Mouse (Mus musculus) E14TG2a.4 (cell line): ENCODE measurements around the gene Itgb5.

Experiments used
- H3K27me3 ChIP-seq: 2 replicates; pipeline ENCODE4 v1.6.1; 2014; ENCODE audit warnings: low read length, control low read depth; ENCODE audit not compliant: insufficient read depth
- H3K36me3 ChIP-seq: 2 replicates; pipeline ENCODE4 v1.6.1; 2014; ENCODE audit warnings: low read length, control low read depth; ENCODE audit not compliant: insufficient read depth
- H3K4me1 ChIP-seq: replicated peaks from 2 replicates; pipeline ENCODE4 v1.6.1; 2014; ENCODE audit warnings: low read depth, low read length, control low read depth
- H3K4me3 ChIP-seq: replicated peaks from 2 replicates; pipeline ENCODE4 v1.5.1; 2014; ENCODE audit warnings: mild to moderate bottlenecking, low read length
- H3K9me3 ChIP-seq: 2 replicates; pipeline ENCODE4 v1.6.1; 2014; ENCODE audit warnings: low read length, control low read depth
- CTCF ChIP-seq: conservative IDR thresholded peaks from 2 replicates; pipeline ENCODE4 v1.5.1; 2014; ENCODE audit warnings: low read length
- NANOG ChIP-seq: IDR thresholded peaks from 2 replicates; pipeline ENCODE4 v1.6.1; 2014; ENCODE audit warnings: borderline replicate concordance, low read length, mixed read lengths
- POU5F1 ChIP-seq: IDR thresholded peaks from 2 replicates; pipeline ENCODE4 v1.6.1; 2014; ENCODE audit warnings: low read length, borderline replicate concordance

Gene Itgb5

DNA sequence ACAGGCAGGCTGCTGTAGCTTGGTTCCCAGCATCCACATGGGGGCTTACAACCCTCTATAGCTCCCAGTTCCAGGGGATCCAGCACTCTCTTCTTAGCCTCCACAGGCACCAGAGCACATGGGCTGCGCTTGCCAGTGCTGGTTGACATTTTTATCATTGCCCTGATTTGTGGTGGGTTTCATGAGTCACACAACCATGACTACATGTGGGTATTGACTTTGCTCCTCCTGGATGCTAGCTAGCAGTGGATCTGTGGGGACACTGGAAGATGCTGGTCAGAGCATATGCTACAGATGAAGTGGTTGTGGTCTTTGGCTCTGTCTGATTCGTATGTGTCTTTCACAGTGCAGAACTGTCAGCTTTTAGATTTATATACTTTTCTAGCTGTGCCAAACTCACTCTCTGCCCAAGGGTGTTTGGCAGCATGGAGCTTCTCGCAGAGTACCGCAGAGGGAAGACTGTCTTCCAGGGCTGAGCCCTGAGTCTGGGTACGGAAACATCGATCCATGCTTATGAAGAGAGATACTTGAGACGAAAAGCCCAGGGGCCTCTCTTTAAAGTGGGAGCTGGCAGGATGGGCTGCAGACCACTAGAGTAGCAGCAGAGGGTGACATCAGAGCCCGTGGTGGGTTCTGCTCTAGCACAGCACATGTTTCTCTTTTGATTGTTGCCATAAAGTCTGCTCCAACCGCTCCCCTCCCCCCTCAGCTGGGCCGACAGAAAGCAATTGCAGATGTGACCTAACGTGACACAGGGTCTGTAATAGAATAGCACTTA, 74.4 kb downstream of the Itgb5 start:
- Histone ChIP-seq H3K4me3 (no peak overlapping the region), H3K27me3 (no peaks in the 10 kb centered on the region), H3K36me3 (peaks cover 9% of the 10 kb centered on the region; the same call in 1 of the 2 replicates), H3K4me1 (no peaks in the 10 kb centered on the region), H3K9me3 (no peaks in the 10 kb centered on the region)
- TF ChIP-seq POU5F1: no peak
- TF ChIP-seq CTCF: no peak
- no peak for TF ChIP-seq NANOG

GRCm38 (mm10) chr16:33904553-33904952, 75.1 kb downstream of the Itgb5 start:
- TF ChIP-seq NANOG (no peak), CTCF (no peak), POU5F1 (no peak)
- Histone ChIP-seq H3K4me3 (no peak overlapping the region), H3K4me1 (no peaks in the 10 kb centered on the region), H3K27me3 (no peaks in the 10 kb centered on the region), H3K36me3 (peaks cover 5% of the 10 kb centered on the region; the same call in 1 of the 2 replicates), H3K9me3 (no peaks in the 10 kb centered on the region)

DNA sequence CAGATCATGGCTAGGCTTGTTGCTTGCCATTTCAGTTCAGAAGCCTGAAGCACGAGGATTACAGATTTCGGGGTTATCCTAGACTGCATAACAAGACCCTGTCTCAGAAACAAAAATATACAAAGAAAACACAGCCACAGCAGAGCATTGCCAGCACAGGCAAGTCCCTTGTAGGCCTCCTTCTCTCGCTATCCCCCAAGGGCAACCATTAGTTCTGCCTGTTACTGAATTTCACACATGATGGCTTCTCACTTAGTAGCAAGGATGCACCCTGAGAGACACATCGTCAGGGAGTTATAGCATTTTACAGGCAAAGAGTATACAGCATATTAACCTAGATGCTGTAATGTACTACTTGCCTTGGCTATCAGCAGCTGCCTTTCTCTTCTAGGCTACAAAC, 78.8 kb downstream of the Itgb5 start:
- TF ChIP-seq POU5F1: no peak
- TF ChIP-seq NANOG: no peak
- no peak for TF ChIP-seq CTCF

DNA sequence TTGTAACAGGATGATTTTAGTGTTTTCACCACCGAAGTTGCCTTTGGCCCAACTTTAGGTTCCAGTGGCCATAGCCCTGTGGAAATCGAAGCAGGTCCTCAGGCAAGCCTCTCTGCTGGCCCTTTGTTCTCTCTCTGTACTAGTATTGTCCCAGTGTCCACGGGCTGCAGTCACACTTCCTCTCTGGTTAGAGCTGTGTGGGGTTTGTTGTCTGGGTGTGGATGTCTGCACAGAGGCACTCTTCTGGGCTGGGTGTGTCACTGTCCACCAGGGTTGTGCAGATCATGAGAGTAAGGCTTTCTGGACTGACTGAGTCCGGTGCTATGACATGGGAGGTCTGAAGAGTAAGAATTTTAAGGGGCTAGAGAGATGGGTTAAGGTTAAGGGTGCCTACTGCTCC, 85.5 kb downstream of the Itgb5 start:
- no peaks in the 10 kb centered on the region for H3K27me3 ChIP-seq
- peaks cover 4% of the 10 kb centered on the region for H3K4me1 ChIP-seq
- TF ChIP-seq POU5F1: no peak
- H3K9me3 ChIP-seq: no peaks in the 10 kb centered on the region
- no peak overlapping the region for H3K4me3 ChIP-seq
- peaks cover 17% of the 10 kb centered on the region for H3K36me3 ChIP-seq

More for the DNA sequence above, 78.8 kb downstream of the Itgb5 start:
- H3K36me3 ChIP-seq: peaks cover 5% of the 10 kb centered on the region; the same call in 1 of the 2 replicates
- no peaks in the 10 kb centered on the region for H3K9me3 ChIP-seq
- no peaks in the 10 kb centered on the region for H3K4me1 ChIP-seq
- no peaks in the 10 kb centered on the region for H3K27me3 ChIP-seq
- H3K4me3 ChIP-seq: no peak overlapping the region

DNA sequence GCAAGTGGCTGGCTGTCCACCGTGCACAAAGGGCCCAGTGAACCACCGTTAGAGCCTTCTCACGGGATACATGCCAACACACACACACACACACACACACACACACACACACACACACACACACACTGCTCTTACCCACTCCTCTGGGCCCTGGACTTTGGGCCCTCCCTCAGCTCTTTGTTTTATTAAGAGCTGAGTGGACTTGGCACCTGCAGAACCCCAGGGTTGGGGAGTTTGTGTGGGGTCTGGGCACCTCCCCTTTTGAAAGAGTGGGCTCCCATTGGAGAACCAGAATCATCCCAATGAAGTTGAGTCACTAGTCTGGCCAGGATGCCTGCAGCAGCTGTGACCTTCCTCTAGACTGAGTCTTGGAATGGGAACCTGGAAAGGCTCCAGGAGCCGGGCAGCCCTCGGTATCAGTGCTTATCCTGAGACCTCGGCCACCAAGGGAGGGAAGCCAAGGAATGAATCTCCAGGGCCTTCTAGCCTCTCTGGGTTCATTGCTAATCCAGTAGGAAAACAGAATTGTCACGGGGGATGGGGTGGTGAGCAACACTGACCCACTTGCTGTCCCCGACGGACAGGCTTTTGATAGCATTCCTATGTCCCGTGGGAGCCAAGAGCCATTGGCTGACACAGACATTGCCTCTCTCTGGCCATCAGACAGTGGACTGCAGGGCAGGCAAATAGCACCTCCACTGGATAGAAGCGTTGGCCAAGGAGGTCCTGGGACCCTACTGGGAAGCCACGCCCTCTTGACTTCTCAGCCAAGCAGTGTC, 87.2 kb downstream of the Itgb5 start:
- Histone ChIP-seq H3K9me3 (no peaks in the 10 kb centered on the region), H3K4me1 (peaks cover 6% of the 10 kb centered on the region)

GRCm38 (mm10) chr16:33917390-33917789, 87.9 kb downstream of the Itgb5 start:
- no peak for TF ChIP-seq POU5F1
- no peak for TF ChIP-seq NANOG
- no peak for TF ChIP-seq CTCF
- no peaks in the 10 kb centered on the region for H3K9me3 ChIP-seq
- no peak overlapping the region for H3K4me3 ChIP-seq
- H3K4me1 ChIP-seq: peaks cover 6% of the 10 kb centered on the region
- H3K36me3 ChIP-seq: peaks cover 21% of the 10 kb centered on the region
- H3K27me3 ChIP-seq: no peaks in the 10 kb centered on the region

More for the DNA sequence above, 87.2 kb downstream of the Itgb5 start:
- Histone ChIP-seq H3K27me3 (no peaks in the 10 kb centered on the region), H3K4me3 (no peak overlapping the region), H3K36me3 (peaks cover 21% of the 10 kb centered on the region)
- TF ChIP-seq POU5F1: no peak
- TF ChIP-seq NANOG: no peak
- no peak for TF ChIP-seq CTCF

DNA sequence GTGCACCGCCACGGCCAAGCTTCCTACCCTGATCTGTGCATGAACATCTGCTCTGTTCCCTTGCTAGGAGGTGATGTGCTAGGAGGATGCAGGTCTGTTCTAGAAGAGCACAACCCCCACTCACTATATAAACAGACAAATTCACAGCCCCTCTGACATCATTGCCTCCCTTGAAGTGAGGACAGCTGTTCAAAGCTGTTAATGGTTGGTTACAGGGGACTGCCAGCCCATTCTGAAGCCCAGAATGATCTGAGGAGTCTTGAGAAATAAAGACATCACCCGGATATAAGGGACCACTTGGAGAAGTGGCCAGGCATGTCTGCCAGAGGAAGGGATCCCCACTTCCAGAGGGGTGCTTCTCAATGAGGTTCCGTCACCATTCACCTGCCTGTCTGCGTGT, 88.5 kb downstream of the Itgb5 start:
- Histone ChIP-seq H3K27me3 (no peaks in the 10 kb centered on the region), H3K4me1 (peaks cover 6% of the 10 kb centered on the region), H3K36me3 (peaks cover 17% of the 10 kb centered on the region), H3K4me3 (no peak overlapping the region), H3K9me3 (no peaks in the 10 kb centered on the region)
- TF ChIP-seq CTCF (no peak), NANOG (no peak), POU5F1 (no peak)

DNA sequence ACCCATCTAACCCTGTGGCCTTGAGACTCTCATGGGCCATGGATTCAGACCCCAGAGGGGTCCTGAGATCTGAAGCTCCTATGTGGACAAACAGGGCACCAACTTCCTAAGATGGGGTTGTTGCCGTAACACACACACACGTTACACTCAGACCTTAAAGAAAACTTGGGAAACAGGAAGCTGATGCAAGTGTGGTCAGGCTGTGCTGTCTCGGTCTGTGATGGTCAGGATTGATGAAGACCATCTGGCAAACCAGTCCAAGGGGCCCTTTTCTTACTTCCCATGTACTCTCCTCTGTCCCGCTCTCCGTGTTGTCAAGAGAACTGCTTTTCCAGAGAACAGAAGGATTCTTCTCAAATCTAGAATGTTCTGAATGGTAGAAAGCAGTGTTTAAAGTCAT, 92.0 kb downstream of the Itgb5 start:
- H3K27me3 ChIP-seq: no peaks in the 10 kb centered on the region
- H3K4me3 ChIP-seq: no peak overlapping the region
- peaks cover 6% of the 10 kb centered on the region for H3K4me1 ChIP-seq
- no peaks in the 10 kb centered on the region for H3K9me3 ChIP-seq
- H3K36me3 ChIP-seq: peaks cover 14% of the 10 kb centered on the region
- TF ChIP-seq NANOG (no peak), POU5F1 (no peak), CTCF (no peak)
